Mouse (Mus musculus) stomach, embryonic 14.5 days (tissue): ENCODE data around the gene Cd80. TPM values are rescaled to one million over a fixed set of nuclear protein-coding genes. Genes with fewer than 3 reads are reported as not detected.
"Not testable (repeated sequence)": the region's sequence is repeated elsewhere in the genome, so short reads cannot be mapped to it uniquely, and the experiment has no call there.

ENCODE experiments used
- ATAC-seq: fragments of 200-750 bp; cut with Nextera tagmentation; 2 replicates; pipeline ENCODE4 v1.8.0; 2017; ENCODE audit warnings: low read depth, moderate TSS enrichment; ENCODE audit not compliant: insufficient number of reproducible peaks, insufficient read depth, low FRiP score
- H3K27ac ChIP-seq: fragments of 300-500 bp; sonication (generic); 2 replicates; pipeline ENCODE4 v1.5.1; 2014; ENCODE audit warnings: mild to moderate bottlenecking, low read length, moderate library complexity, mixed read lengths
- H3K27me3 ChIP-seq: fragments of 300-500 bp; sonication (generic); 2 replicates; pipeline ENCODE4 v1.6.1; 2014; ENCODE audit warnings: low read length, control low read depth, mixed read lengths; ENCODE audit not compliant: control insufficient read depth, insufficient read depth
- H3K36me3 ChIP-seq: fragments of 300-500 bp; sonication (generic); 2 replicates; pipeline ENCODE4 v1.6.1; 2014; ENCODE audit warnings: mild to moderate bottlenecking, control low read depth, low read length, moderate library complexity, mixed read lengths; ENCODE audit not compliant: control insufficient read depth, insufficient read depth
- H3K4me1 ChIP-seq: fragments of 300-500 bp; sonication (generic); 2 replicates; pipeline ENCODE4 v1.6.1; 2014; ENCODE audit warnings: low read length, control low read depth, mixed read lengths; ENCODE audit not compliant: control insufficient read depth, insufficient read depth
- H3K4me2 ChIP-seq: fragments of 300-500 bp; sonication (generic); replicated peaks from 2 replicates; pipeline ENCODE4 v1.6.1; 2014; ENCODE audit warnings: low read depth, low read length, control low read depth
- H3K4me3 ChIP-seq: fragments of 300-500 bp; sonication (generic); 2 replicates; pipeline ENCODE4 v1.5.1; 2014; ENCODE audit warnings: low read depth, low read length, control low read depth
- H3K9ac ChIP-seq: fragments of 300-500 bp; sonication (generic); replicated peaks from 2 replicates; pipeline ENCODE4 v1.6.1; 2014; ENCODE audit warnings: low read depth, mild to moderate bottlenecking, control low read depth, low read length, moderate library complexity, mixed read lengths
- H3K9me3 ChIP-seq: fragments of 300-500 bp; sonication (generic); 2 replicates; pipeline ENCODE4 v1.6.1; 2016; ENCODE audit warnings: low read depth, low read length, control low read depth; ENCODE audit not compliant: control insufficient read depth
- WGBS: fragments of 180-500 bp; shearing (Covaris S2); extraction: QIAGEN DNeasy Blood & Tissue Kit; methylation state at CpG from one replicate; pipeline ENCODE4 v1.1.7; 2014; 5-methylcytosine and 5-hydroxymethylcytosine counted together
- polyA plus RNA-seq: library from polyadenylated mRNA; unstranded; fragments of >200 nt; fragmentation: Nextera tagmentation; extraction: Ambion mirVana; gene quantifications from 2 replicates; pipeline ENCODE4 v1.2.1, GENCODE M21; 2014

Gene Cd80
- polyA plus RNA-seq, 1 experiment from 2014 or later: 0.49 TPM

- H3K4me1 ChIP-seq: no peaks in the 10 kb centered on the region
- ATAC-seq: no peak
- H3K27ac ChIP-seq: no peak overlapping the region
- no peaks in the 10 kb centered on the region for H3K27me3 ChIP-seq
- H3K36me3 ChIP-seq: no peaks in the 10 kb centered on the region
- no peak overlapping the region for H3K4me2 ChIP-seq
- H3K4me3 ChIP-seq: no peak overlapping the region
- 89% methylated on average over 5 of the region's 5 CpGs for whole genome bisulfite sequencing
- H3K9me3 ChIP-seq: no peaks in the 10 kb centered on the region
- no peak overlapping the region for H3K9ac ChIP-seq
These were observed 17.1 kb downstream of the Cd80 start for GRCm38 (mm10) chr16:38472507-38472873.

- 87% methylated on average over 5 of the region's 5 CpGs for WGBS
- no peak for ATAC-seq
- no peak overlapping the region for H3K27ac ChIP-seq
- H3K9me3 ChIP-seq: no peaks in the 10 kb centered on the region
- H3K9ac ChIP-seq: no peak overlapping the region
- no peak overlapping the region for H3K4me3 ChIP-seq
- H3K27me3 ChIP-seq: no peaks in the 10 kb centered on the region
- no peak overlapping the region for H3K4me2 ChIP-seq
- H3K36me3 ChIP-seq: no peaks in the 10 kb centered on the region
- no peaks in the 10 kb centered on the region for H3K4me1 ChIP-seq
These were observed 18.3 kb downstream of the Cd80 start for GRCm38 (mm10) chr16:38473661-38474060.

- H3K9me3 ChIP-seq: no peaks in the 10 kb centered on the region
- ATAC-seq: no peak
- H3K4me2 ChIP-seq: no peak overlapping the region
- H3K27ac ChIP-seq: no peak overlapping the region
- H3K36me3 ChIP-seq: no peaks in the 10 kb centered on the region
- H3K4me1 ChIP-seq: no peaks in the 10 kb centered on the region
- no peaks in the 10 kb centered on the region for H3K27me3 ChIP-seq
- H3K9ac ChIP-seq: no peak overlapping the region
- 91% methylated on average over 9 of the region's 9 CpGs for WGBS
- no peak overlapping the region for H3K4me3 ChIP-seq
These were observed 19.4 kb downstream of the Cd80 start for GRCm38 (mm10) chr16:38474677-38475286.

- ATAC-seq: no peak
- Histone ChIP-seq H3K9ac (no peak overlapping the region), H3K4me3 (no peak overlapping the region)
These were observed 20.4 kb downstream of the Cd80 start for GRCm38 (mm10) chr16:38475681-38476311.

GRCm38 (mm10) chr16:38476312-38477240 lies 21.2 kb downstream of the Cd80 start:
- H3K4me1 ChIP-seq: no peaks in the 10 kb centered on the region
- no peak overlapping the region for H3K27ac ChIP-seq
- no peaks in the 10 kb centered on the region for H3K27me3 ChIP-seq

More at GRCm38 (mm10) chr16:38475681-38476311, 20.4 kb downstream of the Cd80 start:
- Histone ChIP-seq H3K27ac (no peak overlapping the region), H3K36me3 (no peaks in the 10 kb centered on the region), H3K4me1 (no peaks in the 10 kb centered on the region), H3K4me2 (peak overlapping the region; percentile 63; the same call in 1 of the 2 replicates), H3K9me3 (no peaks in the 10 kb centered on the region), H3K27me3 (no peaks in the 10 kb centered on the region)
- 38% methylated on average over 4 of the region's 4 CpGs for WGBS

GRCm38 (mm10) chr16:38477241-38477608 lies 21.9 kb downstream of the Cd80 start:
- H3K9ac ChIP-seq: not testable (repeated sequence)

More at GRCm38 (mm10) chr16:38476312-38477240, 21.2 kb downstream of the Cd80 start:
- H3K9ac ChIP-seq: no peak overlapping the region
- H3K4me3 ChIP-seq: peak overlapping the region; percentile 31
- peak; percentile 56; the same call in 1 of the 2 replicates for ATAC-seq
- no peaks in the 10 kb centered on the region for H3K9me3 ChIP-seq
- WGBS: 8% methylated on average over 34 of the region's 34 CpGs
- no peaks in the 10 kb centered on the region for H3K36me3 ChIP-seq
- peak overlapping the region; percentile 63 for H3K4me2 ChIP-seq

GRCm38 (mm10) chr16:38478296-38478695 lies 22.9 kb downstream of the Cd80 start:
- Histone ChIP-seq H3K27me3 (no peaks in the 10 kb centered on the region), H3K9me3 (no peaks in the 10 kb centered on the region), H3K4me2 (no peak overlapping the region), H3K4me1 (no peaks in the 10 kb centered on the region), H3K36me3 (no peaks in the 10 kb centered on the region), H3K9ac (no peak overlapping the region), H3K27ac (no peak overlapping the region), H3K4me3 (no peak overlapping the region)
- ATAC-seq: no peak
- 89% methylated on average over 3 of the region's 3 CpGs for WGBS

More at GRCm38 (mm10) chr16:38477241-38477608, 21.9 kb downstream of the Cd80 start:
- not testable (repeated sequence) for ATAC-seq, H3K27ac ChIP-seq, H3K9me3 ChIP-seq, H3K36me3 ChIP-seq, H3K4me1 ChIP-seq, H3K27me3 ChIP-seq
- H3K4me3 ChIP-seq: peak overlapping the region; percentile 31
- WGBS: 30% methylated on average over 14 of the region's 14 CpGs
- H3K4me2 ChIP-seq: peak overlapping the region; percentile 63

GRCm38 (mm10) chr16:38481327-38481726 lies 26.0 kb downstream of the Cd80 start:
- ATAC-seq: no peak
- no peak overlapping the region for H3K27ac ChIP-seq
- no peak overlapping the region for H3K4me2 ChIP-seq
- H3K27me3 ChIP-seq: no peaks in the 10 kb centered on the region
- H3K9ac ChIP-seq: no peak overlapping the region
- no peaks in the 10 kb centered on the region for H3K36me3 ChIP-seq
- H3K4me1 ChIP-seq: no peaks in the 10 kb centered on the region
- H3K4me3 ChIP-seq: no peak overlapping the region
- no peaks in the 10 kb centered on the region for H3K9me3 ChIP-seq
- 75% methylated on average over 4 of the region's 4 CpGs for WGBS
